Mouse (Mus musculus): ENCODE measurements around the gene Cdk2ap2. TPM values are rescaled to one million over a fixed set of nuclear protein-coding genes. Genes with fewer than 3 reads are reported as not detected.
"Not testable (repeated sequence)": the region's sequence is repeated elsewhere in the genome, so short reads cannot be mapped to it uniquely, and the experiment has no call there.

Cdk2ap2 gene
- 129 and 134 TPM in 2 replicates for polyA plus RNA-seq (2015; fragmentation: Nextera tagmentation; extraction: Ambion mirVana)

- H3K36me3 ChIP-seq (ENCODE audit: control insufficient read depth, insufficient read depth, low read length), result no peaks in the 10 kb centered on the region
- ATAC-seq (ENCODE audit: low FRiP score, low TSS enrichment), result peak; percentile 92
- H3K9me3 ChIP-seq (ENCODE audit: control insufficient read depth, low read length), result no peaks in the 10 kb centered on the region
- H3K27me3 ChIP-seq (ENCODE audit: control insufficient read depth, insufficient read depth, low read length), result no peaks in the 10 kb centered on the region
- H3K27ac ChIP-seq (replicated peaks), result peak within 1 kb of the TSS; percentile 93
- 1% methylated on average over 55 of the region's 65 CpGs for WGBS
- H3K4me2 ChIP-seq (replicated peaks; ENCODE audit: low read depth), result peak within 1 kb of the TSS; percentile 75
- peak within 1 kb of the TSS; percentile 59 for H3K4me3 ChIP-seq (ENCODE audit: low read depth, low read length)
- peaks cover 16% of the 10 kb centered on the region for H3K4me1 ChIP-seq (replicated peaks; ENCODE audit: control insufficient read depth, insufficient read depth)
- DNase-seq (ENCODE audit: low spot score), result peak; percentile 99
- TF ChIP-seq EP300 (optimal IDR thresholded peaks at IDR 0.05) (no peak), CTCF (IDR thresholded peaks at IDR 0.05; ENCODE audit: low read depth) (no peak)
- peak within 1 kb of the TSS; percentile 64 for H3K9ac ChIP-seq (ENCODE audit: low read length)
Observed at GRCm38 (mm10) chr19:4096642-4097440, at the start of gene Cdk2ap2. Cdk2ap2 (plus strand) TSS chr19:4097182.

- DNase-seq (ENCODE audit: low spot score), result peak; percentile 84
- no peaks in the 10 kb centered on the region for H3K36me3 ChIP-seq (ENCODE audit: control insufficient read depth, insufficient read depth, low read length)
- no peaks in the 10 kb centered on the region for H3K4me1 ChIP-seq (replicated peaks; ENCODE audit: control insufficient read depth, insufficient read depth)
- no peak overlapping the region for H3K4me3 ChIP-seq (ENCODE audit: low read depth, low read length)
- H3K9ac ChIP-seq (ENCODE audit: low read length), result no peak overlapping the region
- peak overlapping the region; percentile 81; the same call in 1 of the 2 replicates for H3K27ac ChIP-seq (replicated peaks)
- TF ChIP-seq CTCF (IDR thresholded peaks at IDR 0.05; ENCODE audit: low read depth) (peak; percentile 88), EP300 (optimal IDR thresholded peaks at IDR 0.05) (no peak)
- H3K4me2 ChIP-seq (replicated peaks; ENCODE audit: low read depth), result no peak overlapping the region
- H3K27me3 ChIP-seq (ENCODE audit: control insufficient read depth, insufficient read depth, low read length), result no peaks in the 10 kb centered on the region
- no peak for ATAC-seq (ENCODE audit: low FRiP score, low TSS enrichment)
- 13% methylated on average over 4 of the region's 4 CpGs for WGBS
- no peaks in the 10 kb centered on the region for H3K9me3 ChIP-seq (ENCODE audit: control insufficient read depth, low read length)
Observed at GRCm38 (mm10) chr19:4047859-4048258, 49.1 kb upstream of the Cdk2ap2 start.

GRCm38 (mm10) chr19:4049069-4049468 lies 47.9 kb upstream of the Cdk2ap2 start:
- TF ChIP-seq CTCF (IDR thresholded peaks at IDR 0.05; ENCODE audit: low read depth), result peak; percentile 55
- ATAC-seq (ENCODE audit: low FRiP score, low TSS enrichment); H3K4me3 ChIP-seq (ENCODE audit: low read depth, low read length); H3K36me3 ChIP-seq (ENCODE audit: control insufficient read depth, insufficient read depth, low read length); H3K4me1 ChIP-seq (replicated peaks; ENCODE audit: control insufficient read depth, insufficient read depth); H3K4me2 ChIP-seq (replicated peaks; ENCODE audit: low read depth); H3K9ac ChIP-seq (ENCODE audit: low read length); DNase-seq (ENCODE audit: low spot score); H3K27me3 ChIP-seq (ENCODE audit: control insufficient read depth, insufficient read depth, low read length); H3K27ac ChIP-seq (replicated peaks); H3K9me3 ChIP-seq (ENCODE audit: control insufficient read depth, low read length): not testable (repeated sequence)
- WGBS, result 77% methylated on average over 5 of the region's 5 CpGs

GRCm38 (mm10) chr19:4051016-4051415 lies 46.0 kb upstream of the Cdk2ap2 start:
- Histone ChIP-seq H3K4me2 (replicated peaks; ENCODE audit: low read depth) (no peak overlapping the region), H3K9me3 (ENCODE audit: control insufficient read depth, low read length) (no peaks in the 10 kb centered on the region), H3K9ac (ENCODE audit: low read length) (no peak overlapping the region), H3K27me3 (ENCODE audit: control insufficient read depth, insufficient read depth, low read length) (no peaks in the 10 kb centered on the region), H3K4me1 (replicated peaks; ENCODE audit: control insufficient read depth, insufficient read depth) (no peaks in the 10 kb centered on the region), H3K27ac (replicated peaks) (no peak overlapping the region), H3K36me3 (ENCODE audit: control insufficient read depth, insufficient read depth, low read length) (no peaks in the 10 kb centered on the region), H3K4me3 (ENCODE audit: low read depth, low read length) (no peak overlapping the region)
- ATAC-seq (ENCODE audit: low FRiP score, low TSS enrichment) (no peak), DNase-seq (ENCODE audit: low spot score) (no peak)
- 93% methylated on average over 5 of the region's 5 CpGs for WGBS
- peak; percentile 42 for TF ChIP-seq CTCF (IDR thresholded peaks at IDR 0.05; ENCODE audit: low read depth)
- TF ChIP-seq EP300 (optimal IDR thresholded peaks at IDR 0.05), result no peak

- peak; percentile 89 for TF ChIP-seq CTCF (IDR thresholded peaks at IDR 0.05; ENCODE audit: low read depth)
- no peak for TF ChIP-seq EP300 (optimal IDR thresholded peaks at IDR 0.05)
- no peak for ATAC-seq (ENCODE audit: low FRiP score, low TSS enrichment)
- peak; percentile 66 for DNase-seq (ENCODE audit: low spot score)
- H3K4me2 ChIP-seq (replicated peaks; ENCODE audit: low read depth), result no peak overlapping the region
- no peaks in the 10 kb centered on the region for H3K27me3 ChIP-seq (ENCODE audit: control insufficient read depth, insufficient read depth, low read length)
- no peaks in the 10 kb centered on the region for H3K36me3 ChIP-seq (ENCODE audit: control insufficient read depth, insufficient read depth, low read length)
- no peaks in the 10 kb centered on the region for H3K4me1 ChIP-seq (replicated peaks; ENCODE audit: control insufficient read depth, insufficient read depth)
- no peak overlapping the region for H3K4me3 ChIP-seq (ENCODE audit: low read depth, low read length)
- no peak overlapping the region for H3K9ac ChIP-seq (ENCODE audit: low read length)
- WGBS, result 53% methylated on average over 10 of the region's 10 CpGs
- H3K27ac ChIP-seq (replicated peaks), result no peak overlapping the region
- H3K9me3 ChIP-seq (ENCODE audit: control insufficient read depth, low read length), result no peaks in the 10 kb centered on the region
Observed at GRCm38 (mm10) chr19:4051741-4052515, 45.1 kb upstream of the Cdk2ap2 start.
